ENCODE assay signal across 27 mouse cellular contexts in genomic region chr9:46060249-46060648, GRCm38 (mm10). TPM values are rescaled to one million over a fixed set of nuclear protein-coding genes. Genes with fewer than 3 reads are reported as not detected.
A peak's percentile ranks its signal among the peaks of the same experiment; 100 is the strongest.
DNase-seq lines count a peak whose midpoint lies in the region; ATAC-seq lines count a peak whose summit lies in the region.
"Had no signal": no experiment of that assay in that cellular context is flagged by ENCODE, and none has a peak within 500 bp of the region (broad histone marks: within the 10 kb centered on the region; RNA-seq: fewer than 3 reads in every experiment).

No protein-coding gene starts in this region.

- 0 out of 2 replicates have a peak overlapping the region, but pooled peaks have one; percentile 3 for H3K27ac ChIP-seq in kidney, embryonic 15.5 days
- H3K27ac ChIP-seq in kidney, embryonic 14.5 days (ENCODE audit: low read depth, low read length): no peak overlapping the region
- H3K27ac ChIP-seq: embryonic facial prominence, embryonic 10.5 days; embryonic facial prominence, embryonic 13.5 days; forebrain, embryonic 12.5 days; forebrain, embryonic 15.5 days; heart, embryonic 15.5 days; hindbrain, embryonic 10.5 days; hindbrain, embryonic 13.5 days had no signal

- H3K4me1 ChIP-seq in kidney, embryonic 15.5 days: peaks cover 26% of the 10 kb centered on the region
- H3K4me1 ChIP-seq in kidney, embryonic 14.5 days (ENCODE audit: control insufficient read depth, insufficient read depth, low read length): 0 out of 2 replicates have a peak, but pooled peaks cover 4% of the 10 kb centered on the region
- H3K4me1 ChIP-seq: forebrain, embryonic 15.5 days had no signal

- DNase-seq in kidney, adult 11 months: peak; percentile 34
- DNase-seq in kidney, adult 18-20 months: no peak
- DNase-seq in kidney, postnatal 25 days: peak; percentile 45 to 55
- DNase-seq in testis, postnatal 14 days (ENCODE audit: low spot score): no peak
- DNase-seq: adrenal gland, adult 8-10 months; adrenal gland, postnatal 25 days; cerebellum, adult 11-12 months; cerebellum, adult 8-10 months; cerebellum, postnatal 10 days; cerebellum, postnatal 36 days; embryo, embryonic 11 days; gastrocnemius, postnatal 25 days; heart, adult 18-20 months; heart, postnatal 10 days; heart, postnatal 36 days had no signal

- no peak overlapping the region for H3K4me3 ChIP-seq in kidney, embryonic 15.5 days (replicated peaks)
- H3K4me3 ChIP-seq in kidney, embryonic 14.5 days (ENCODE audit: low read length): no peak overlapping the region
- H3K4me3 ChIP-seq: embryonic facial prominence, embryonic 10.5 days; embryonic facial prominence, embryonic 13.5 days; erythroblast, embryonic 14.5 days; forebrain, embryonic 12.5 days; forebrain, embryonic 15.5 days; heart, embryonic 12.5 days; heart, embryonic 15.5 days; hindbrain, embryonic 10.5 days; hindbrain, embryonic 13.5 days had no signal

- no peaks in the 10 kb centered on the region for H3K27me3 ChIP-seq in kidney, embryonic 15.5 days
- no peaks in the 10 kb centered on the region for H3K27me3 ChIP-seq in kidney, embryonic 14.5 days (ENCODE audit: control insufficient read depth, insufficient read depth, low read length)
- H3K27me3 ChIP-seq: embryonic facial prominence, embryonic 13.5 days; forebrain, embryonic 12.5 days; forebrain, embryonic 15.5 days; heart, embryonic 12.5 days; heart, embryonic 15.5 days; hindbrain, embryonic 13.5 days had no signal

- no peak overlapping the region for H3K9ac ChIP-seq in kidney, embryonic 15.5 days
- no peak overlapping the region for H3K9ac ChIP-seq in kidney, embryonic 14.5 days (ENCODE audit: low read depth, low read length)
- H3K9ac ChIP-seq: embryonic facial prominence, embryonic 13.5 days; forebrain, embryonic 12.5 days; forebrain, embryonic 15.5 days; heart, embryonic 12.5 days; heart, embryonic 15.5 days; hindbrain, embryonic 13.5 days had no signal

- WGBS in kidney, embryonic 15.5 days: 80% methylated on average over 2 of the region's 2 CpGs
- WGBS in kidney, embryonic 14.5 days: 88% methylated on average over 2 of the region's 2 CpGs

- no peaks in the 10 kb centered on the region for H3K9me3 ChIP-seq in kidney, embryonic 15.5 days (replicated peaks)
- H3K9me3 ChIP-seq in kidney, embryonic 14.5 days (ENCODE audit: control insufficient read depth, low read length): no peaks in the 10 kb centered on the region
- H3K9me3 ChIP-seq: embryonic facial prominence, embryonic 10.5 days; embryonic facial prominence, embryonic 13.5 days; forebrain, embryonic 12.5 days; forebrain, embryonic 15.5 days; heart, embryonic 15.5 days; hindbrain, embryonic 10.5 days; hindbrain, embryonic 13.5 days had no signal

- H3K4me2 ChIP-seq in kidney, embryonic 15.5 days: no peak overlapping the region
- H3K4me2 ChIP-seq in kidney, embryonic 14.5 days (replicated peaks; ENCODE audit: low read depth, low read length): no peak overlapping the region
- H3K4me2 ChIP-seq: embryonic facial prominence, embryonic 13.5 days; forebrain, embryonic 12.5 days; forebrain, embryonic 15.5 days; heart, embryonic 12.5 days; heart, embryonic 15.5 days; hindbrain, embryonic 13.5 days had no signal

- H3K36me3 ChIP-seq in kidney, embryonic 15.5 days: no peaks in the 10 kb centered on the region
- H3K36me3 ChIP-seq in kidney, embryonic 14.5 days (ENCODE audit: control insufficient read depth, insufficient read depth, low read length): no peaks in the 10 kb centered on the region
- H3K36me3 ChIP-seq: embryonic facial prominence, embryonic 10.5 days; embryonic facial prominence, embryonic 13.5 days; forebrain, embryonic 12.5 days; forebrain, embryonic 15.5 days; heart, embryonic 15.5 days; hindbrain, embryonic 13.5 days had no signal

- no peak for ATAC-seq in kidney, embryonic 15.5 days (replicated peaks; ENCODE audit: low FRiP score)
- ATAC-seq in kidney, embryonic 14.5 days (ENCODE audit: low FRiP score, low TSS enrichment): no peak
- ATAC-seq: activated CD4-positive, CD25-positive, alpha-beta regulatory T cell, adult 4 months; forebrain, embryonic 15.5 days had no signal

RNA-seq across cellular contexts. Expression of gene Sik3, which starts 47.6 kb away (rescaled TPM):
- polyA plus RNA-seq in kidney, embryonic 15.5 days (2015; fragmentation: Nextera tagmentation; extraction: Ambion mirVana): 9.9 and 10.2 TPM in 2 replicates
- 10.1 and 11.2 TPM in 2 replicates for polyA plus RNA-seq in kidney, embryonic 14.5 days (2014; fragmentation: Nextera tagmentation; extraction: Ambion mirVana)

RNA-seq across cellular contexts. Expression of gene Pafah1b2, which starts 47.8 kb away (rescaled TPM):
- 162 and 170 TPM in 2 replicates for polyA plus RNA-seq in kidney, embryonic 15.5 days (2015; fragmentation: Nextera tagmentation; extraction: Ambion mirVana)
- 125 and 177 TPM in 2 replicates for polyA plus RNA-seq in kidney, embryonic 14.5 days (2014; fragmentation: Nextera tagmentation; extraction: Ambion mirVana)

Comparison
In these comparisons a context has a peak if more than half of its experiments do, and no peak if none do; other contexts are left out.
1. DNase-seq: peak in kidney, adult 11 months (single experiment) and kidney, postnatal 25 days (2 of 2); none in kidney, adult 18-20 months (single experiment) and testis, postnatal 14 days (single experiment).